Mouse (Mus musculus) testis, adult 2 months (tissue): ENCODE data around the gene Ttc29.

Experiments used
- CTCF ChIP-seq: fragments of 200-500 bp; IDR thresholded peaks from 2 replicates; pipeline ENCODE4 v1.5.1; 2012; ENCODE audit warnings: low read depth, mild to moderate bottlenecking, inconsistent platforms, low read length, moderate library complexity; ENCODE audit not compliant: control insufficient read depth, insufficient read depth, insufficient replicate concordance
- POLR2A ChIP-seq: fragments of 200-500 bp; IDR thresholded peaks from 2 replicates; pipeline ENCODE4 v1.6.1; 2012; ENCODE audit warnings: low read depth, mild to moderate bottlenecking, inconsistent platforms, low read length, moderate library complexity; ENCODE audit not compliant: control insufficient read depth

GRCm38 (mm10) chr8:78266231-78266630 lies 53.1 kb downstream of the Ttc29 start:
- TF ChIP-seq CTCF (no peak), POLR2A (no peak)
